Mouse (Mus musculus): ENCODE results near the gene Tdrd9.

- peak; percentile 48; the same call in 1 of the 2 replicates for TF ChIP-seq POLR2A (IDR thresholded peaks at IDR 0.05; ENCODE audit: borderline replicate concordance, extremely low read depth, insufficient read depth, insufficient read length, poor library complexity, severe bottlenecking)
- peak; percentile 99 for TF ChIP-seq CTCF (IDR thresholded peaks at IDR 0.05; ENCODE audit: borderline replicate concordance, extremely low read depth, insufficient read depth, insufficient read length)
Measured at GRCm38 (mm10) chr12:111966683-111967173, 4.6 kb upstream of the Tdrd9 start, which contains the start of gene Atp5mpl.

Data from brain, embryonic 14.5 days (tissue).